4 mouse cellular contexts compared by ENCODE assay signal in the genomic region with DNA sequence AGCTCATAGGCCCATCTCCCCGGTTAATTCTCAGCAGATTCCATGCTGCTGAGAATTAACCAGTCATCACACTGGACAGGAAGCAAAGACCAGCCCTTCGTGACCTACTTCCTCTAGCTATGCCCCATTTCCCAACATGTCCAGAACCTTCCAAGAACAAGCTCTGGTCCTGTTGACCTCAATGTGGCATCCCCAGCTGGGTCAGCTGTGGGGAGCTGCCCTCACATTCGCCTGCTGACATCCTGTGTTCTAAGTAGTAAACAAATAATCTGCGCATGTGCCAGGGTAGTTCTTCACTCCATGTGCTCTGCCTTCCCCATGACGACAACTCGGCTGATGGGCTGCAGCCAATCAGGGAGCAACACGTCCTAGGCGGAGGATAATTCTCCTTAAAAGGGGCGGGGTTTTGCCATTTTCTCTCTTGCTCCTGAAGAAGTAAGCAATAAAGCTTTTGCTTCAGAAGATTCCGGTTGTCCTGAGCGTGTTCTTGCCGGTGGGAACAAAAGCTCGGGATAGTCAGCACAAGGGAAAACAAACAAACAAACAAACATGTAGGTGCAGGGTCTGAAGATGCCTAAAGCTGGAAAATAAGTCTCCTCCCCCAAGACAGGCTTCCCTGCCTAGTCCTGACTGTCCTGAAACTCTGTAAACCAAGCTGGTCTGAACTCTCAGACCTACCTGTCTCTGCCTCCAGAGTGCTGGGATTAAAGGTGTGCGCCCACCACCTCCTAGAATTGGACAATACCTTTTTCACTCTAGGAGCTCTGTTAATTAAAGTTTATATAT. TPM values are rescaled to one million over a fixed set of nuclear protein-coding genes. Genes with fewer than 3 reads are reported as not detected.
"Had no signal": no experiment of that assay in that cellular context is flagged by ENCODE, and none has a peak within 500 bp of the region (broad histone marks: within the 10 kb centered on the region; RNA-seq: fewer than 3 reads in every experiment).

No protein-coding gene starts in this region.

RNA-seq across cellular contexts. Expression of a gene that starts 16.7 kb away (rescaled TPM):
- total RNA-seq: left cerebral cortex, adult 18-20 months; left cerebral cortex, postnatal 10 days; left cerebral cortex, postnatal 25 days had no signal
- polyA plus RNA-seq: inflammation-experienced regulatory T-cells, adult 6 months had no signal
